Mouse (Mus musculus) lung, postnatal 0 days (tissue): ENCODE results near the gene Safb. TPM values are rescaled to one million over a fixed set of nuclear protein-coding genes. Genes with fewer than 3 reads are reported as not detected.
"Not testable (repeated sequence)": the region's sequence is repeated elsewhere in the genome, so short reads cannot be mapped to it uniquely, and the experiment has no call there.

Experiments used
- ATAC-seq: fragments of 200-750 bp; cut with Nextera tagmentation; 2 replicates; pipeline ENCODE4 v1.8.0; 2017; ENCODE audit warnings: moderate library complexity
- DNase-seq: peaks from one replicate; pipeline ENCODE4 v3.0.0-alpha.2; 2016; ENCODE audit warnings: low spot score
- H3K27ac ChIP-seq: fragments of 300-500 bp; sonication (generic); 2 replicates; pipeline ENCODE4 v1.5.1; 2014; ENCODE audit warnings: antibody characterized with exemption, mild to moderate bottlenecking, low read length, mixed read lengths
- H3K27me3 ChIP-seq: fragments of 300-500 bp; sonication (generic); replicated peaks from 2 replicates; pipeline ENCODE4 v1.6.1; 2014; ENCODE audit warnings: low read length, mixed read lengths; ENCODE audit not compliant: insufficient read depth
- H3K36me3 ChIP-seq: fragments of 300-500 bp; sonication (generic); 2 replicates; pipeline ENCODE4 v1.6.1; 2014; ENCODE audit warnings: low read length, mixed read lengths; ENCODE audit not compliant: insufficient read depth
- H3K4me1 ChIP-seq: fragments of 300-500 bp; sonication (generic); 2 replicates; pipeline ENCODE4 v1.6.1; 2014; ENCODE audit warnings: antibody characterized with exemption, low read depth, low read length, mixed read lengths; ENCODE audit not compliant: insufficient read depth
- H3K4me2 ChIP-seq: fragments of 300-500 bp; sonication (generic); replicated peaks from 2 replicates; pipeline ENCODE4 v1.6.1; 2014; ENCODE audit warnings: low read depth, mild to moderate bottlenecking, low read length, moderate library complexity, mixed read lengths
- H3K4me3 ChIP-seq: fragments of 300-500 bp; sonication (generic); 2 replicates; pipeline ENCODE4 v1.5.1; 2014; ENCODE audit warnings: low read depth, low read length
- H3K9ac ChIP-seq: fragments of 300-500 bp; sonication (generic); replicated peaks from 2 replicates; pipeline ENCODE4 v1.6.1; 2014; ENCODE audit warnings: low read depth, mild to moderate bottlenecking
- H3K9me3 ChIP-seq: fragments of 300-500 bp; sonication (generic); 2 replicates; pipeline ENCODE4 v1.6.1; 2016; ENCODE audit warnings: low read length, mixed read lengths
- CTCF ChIP-seq: IDR thresholded peaks from 2 replicates; pipeline ENCODE4 v1.5.1; 2016; ENCODE audit warnings: antibody characterized with exemption, mild to moderate bottlenecking
- EP300 ChIP-seq: IDR thresholded peaks from 2 replicates; pipeline ENCODE4 v1.6.1; 2016; ENCODE audit warnings: antibody characterized with exemption, mild to moderate bottlenecking, control low read depth
- WGBS: fragments of 180-500 bp; shearing (Covaris S2); extraction: QIAGEN DNeasy Blood & Tissue Kit; methylation state at CpG from one replicate; pipeline ENCODE4 v1.1.7; 2014; 5-methylcytosine and 5-hydroxymethylcytosine counted together
- polyA plus RNA-seq: library from polyadenylated mRNA; unstranded; fragments of >200 nt; fragmentation: Nextera tagmentation; extraction: Ambion mirVana; gene quantifications from 2 replicates; pipeline ENCODE4 v1.2.1, GENCODE M21; 2015

Safb gene
- polyA plus RNA-seq, 1 experiment from 2014 or later = 43.4 TPM

GRCm38 (mm10) chr17:56617628-56618027 lies 33.0 kb downstream of the Safb start:
- Histone ChIP-seq H3K4me3 (no peak overlapping the region), H3K36me3 (peaks cover 24% of the 10 kb centered on the region; the same call in 1 of the 2 replicates), H3K9ac (no peak overlapping the region), H3K4me1 (peaks cover 6% of the 10 kb centered on the region; the same call in 1 of the 2 replicates), H3K4me2 (no peak overlapping the region), H3K9me3 (no peaks in the 10 kb centered on the region), H3K27ac (no peak overlapping the region), H3K27me3 (no peaks in the 10 kb centered on the region)
- 85% methylated on average over 8 of the region's 8 CpGs for WGBS
- ATAC-seq (no peak), DNase-seq (no peak)
- TF ChIP-seq EP300 (no peak), CTCF (no peak)

GRCm38 (mm10) chr17:56625495-56625894 lies 40.9 kb downstream of the Safb start:
- Histone ChIP-seq H3K36me3 (peaks cover 13% of the 10 kb centered on the region; the same call in 1 of the 2 replicates), H3K4me3 (peak overlapping the region; percentile 94; the same call in 1 of the 2 replicates), H3K9ac (no peak overlapping the region), H3K4me2 (peak overlapping the region; percentile 95; the same call in 1 of the 2 replicates), H3K27me3 (no peaks in the 10 kb centered on the region), H3K9me3 (no peaks in the 10 kb centered on the region), H3K4me1 (peaks cover 9% of the 10 kb centered on the region; the same call in 1 of the 2 replicates), H3K27ac (no peak overlapping the region)
- no peak for ATAC-seq
- no peak for DNase-seq
- 76% methylated on average over 3 of the region's 3 CpGs for WGBS
- no peak for TF ChIP-seq EP300
- TF ChIP-seq CTCF = no peak

GRCm38 (mm10) chr17:56626260-56626659 lies 41.6 kb downstream of the Safb start:
- ATAC-seq (no peak), DNase-seq (no peak)
- Histone ChIP-seq H3K4me3 (peak overlapping the region; percentile 94), H3K4me2 (peak overlapping the region; percentile 95), H3K27me3 (no peaks in the 10 kb centered on the region), H3K27ac (peak overlapping the region; percentile 54), H3K4me1 (peaks cover 9% of the 10 kb centered on the region; the same call in 1 of the 2 replicates), H3K36me3 (0 out of 2 replicates have a peak, but pooled peaks cover 9% of the 10 kb centered on the region), H3K9ac (peak overlapping the region; percentile 85), H3K9me3 (no peaks in the 10 kb centered on the region)
- WGBS = under 1% methylated on average over 29 of the region's 32 CpGs
- TF ChIP-seq CTCF (no peak), EP300 (no peak)

- peak; percentile 99 for DNase-seq
- no peaks in the 10 kb centered on the region for H3K9me3 ChIP-seq
- peak; percentile 91 for ATAC-seq
- peak within 1 kb of the TSS; percentile 85 for H3K9ac ChIP-seq
- under 1% methylated on average over 46 of the region's 51 CpGs for WGBS
- H3K27ac ChIP-seq = peak within 1 kb of the TSS; percentile 54
- peaks cover 9% of the 10 kb centered on the region; the same call in 1 of the 2 replicates for H3K4me1 ChIP-seq
- TF ChIP-seq EP300 (no peak), CTCF (no peak)
- 0 out of 2 replicates have a peak, but pooled peaks cover 7% of the 10 kb centered on the region for H3K36me3 ChIP-seq
- no peaks in the 10 kb centered on the region for H3K27me3 ChIP-seq
- H3K4me3 ChIP-seq = peak within 1 kb of the TSS; percentile 94
- H3K4me2 ChIP-seq = peak within 1 kb of the TSS; percentile 95
Measured at GRCm38 (mm10) chr17:56626754-56627470, 42.3 kb downstream of the Safb start, which contains the start of gene Lonp1. Gene Lonp1, minus strand, starts transcription at chr17:56626887.

- H3K4me2 ChIP-seq = peak within 1 kb of the TSS; percentile 95
- H3K9ac ChIP-seq = peak within 1 kb of the TSS; percentile 16; the same call in 1 of the 2 replicates
- no peaks in the 10 kb centered on the region for H3K36me3 ChIP-seq
- H3K27ac ChIP-seq = peak within 1 kb of the TSS; percentile 54
- peak; percentile 13; the same call in 1 of the 2 replicates for ATAC-seq
- 8% methylated on average over 26 of the region's 26 CpGs for WGBS
- no peaks in the 10 kb centered on the region for H3K9me3 ChIP-seq
- H3K4me3 ChIP-seq = peak within 1 kb of the TSS; percentile 94
- TF ChIP-seq EP300 (no peak), CTCF (no peak)
- H3K27me3 ChIP-seq = no peaks in the 10 kb centered on the region
- peaks cover 9% of the 10 kb centered on the region; the same call in 1 of the 2 replicates for H3K4me1 ChIP-seq
- DNase-seq = peak; percentile 59
Measured at GRCm38 (mm10) chr17:56627530-56628277, 43.1 kb downstream of the Safb start, which contains the start of gene Catsperd. Gene Catsperd, plus strand, starts transcription at chr17:56628143.

- H3K4me1 ChIP-seq, H3K27me3 ChIP-seq, H3K9me3 ChIP-seq, H3K36me3 ChIP-seq, H3K4me3 ChIP-seq, ATAC-seq, H3K27ac ChIP-seq, DNase-seq, H3K4me2 ChIP-seq, H3K9ac ChIP-seq: not testable (repeated sequence)
- WGBS = 71% methylated on average over 24 of the region's 27 CpGs
Measured at GRCm38 (mm10) chr17:56629800-56630781, 45.5 kb downstream of the Safb start.
